Mouse (Mus musculus) cerebellum, postnatal 25 days (tissue): Measurements from ENCODE around the gene 4930447C04Rik.

Experiments used
- DNase-seq, 2 experiments: peaks; one replicate each; pipeline ENCODE4 v3.0.0; 2021; ENCODE audit warnings: mixed read lengths in 2 of 2

Gene 4930447C04Rik

GRCm38 (mm10) chr12:72835518-72836015 is 105.0 kb downstream of the 4930447C04Rik start:
- DNase-seq, result no peak

- DNase-seq, result peak in 1 of 2 experiments; percentile 25
Measured at GRCm38 (mm10) chr12:72834773-72835517, 105.6 kb downstream of the 4930447C04Rik start.

- peak; percentile 70 for DNase-seq
Measured at GRCm38 (mm10) chr12:72831711-72832432, 108.7 kb downstream of the 4930447C04Rik start.
